Mouse (Mus musculus) liver, embryonic 14.5 days (tissue): ENCODE data around the gene Eml2. TPM values are rescaled to one million over a fixed set of nuclear protein-coding genes. Genes with fewer than 3 reads are reported as not detected.

ENCODE experiments used
- ATAC-seq: fragments of 200-750 bp; cut with Nextera tagmentation; 2 replicates; pipeline ENCODE4 v1.8.0; 2017; ENCODE audit warnings: moderate number of reproducible peaks, mild to moderate bottlenecking, moderate library complexity; ENCODE audit not compliant: insufficient read depth
- DNase-seq, 3 experiments: peaks; one replicate each; pipeline ENCODE4 v3.0.0-alpha.2; 2012 to 2013; ENCODE audit warnings: low read depth in 3 of 3, low spot score in 3 of 3
- H3K27ac ChIP-seq: fragments of 300-500 bp; sonication (generic); 2 replicates; pipeline ENCODE4 v1.5.1; 2014; ENCODE audit warnings: moderate library complexity, mild to moderate bottlenecking, control low read depth, inconsistent platforms
- H3K27me3 ChIP-seq: fragments of 300-500 bp; sonication (generic); 2 replicates; pipeline ENCODE4 v1.6.1; 2014; ENCODE audit warnings: mild to moderate bottlenecking, low read length, moderate library complexity; ENCODE audit not compliant: control insufficient read depth, insufficient read depth
- H3K36me3 ChIP-seq: fragments of 300-500 bp; sonication (generic); replicated peaks from 2 replicates; pipeline ENCODE4 v1.6.1; 2014; ENCODE audit warnings: low read depth; ENCODE audit not compliant: control insufficient read depth, insufficient read depth
- H3K4me1 ChIP-seq, 2 experiments: fragments of 200-500 bp in 1 of 2; fragments of 300-500 bp in 1 of 2; sonication (generic) in 1 of 2; replicated peaks; 2 replicates each; pipeline ENCODE4 v1.6.1; 2012 to 2014; ENCODE audit warnings: antibody characterized with exemption in 1 of 2, inconsistent platforms in 1 of 2, low read length in 1 of 2; ENCODE audit not compliant: control insufficient read depth in 2 of 2, insufficient read depth in 2 of 2
- H3K4me2 ChIP-seq: fragments of 300-500 bp; sonication (generic); 2 replicates; pipeline ENCODE4 v1.6.1; 2014; ENCODE audit warnings: low read depth, mild to moderate bottlenecking, control low read depth, moderate library complexity
- H3K4me3 ChIP-seq, 2 experiments: fragments of 200-500 bp in 1 of 2; fragments of 300-500 bp in 1 of 2; sonication (generic) in 1 of 2; 2 replicates each; pipeline ENCODE4 v1.5.1; 2012 to 2014; ENCODE audit warnings: low read depth in 2 of 2, low read length in 2 of 2, mild to moderate bottlenecking in 2 of 2, control low read depth in 1 of 2, inconsistent platforms in 1 of 2, moderate library complexity in 1 of 2; ENCODE audit not compliant: insufficient read depth in 1 of 2
- H3K9ac ChIP-seq: fragments of 300-500 bp; sonication (generic); replicated peaks from 2 replicates; pipeline ENCODE4 v1.6.1; 2014; ENCODE audit warnings: mild to moderate bottlenecking, control low read depth, moderate library complexity
- H3K9me3 ChIP-seq: fragments of 300-500 bp; sonication (generic); 2 replicates; pipeline ENCODE4 v1.6.1; 2016; ENCODE audit warnings: low read length, mixed read lengths; ENCODE audit not compliant: control insufficient read depth
- CTCF ChIP-seq: IDR thresholded peaks from 2 replicates; pipeline ENCODE4 v1.5.1; 2016; ENCODE audit warnings: antibody characterized with exemption, low read depth, control low read depth
- EP300 ChIP-seq: IDR thresholded peaks from 2 replicates; pipeline ENCODE4 v1.6.1; 2016; ENCODE audit warnings: antibody characterized with exemption, low read depth
- WGBS: fragments of 180-500 bp; shearing (Covaris S2); extraction: QIAGEN DNeasy Blood & Tissue Kit; methylation state at CpG from one replicate; pipeline ENCODE4 v1.1.7; 2014; ENCODE audit not compliant: insufficient replicate concordance; 5-methylcytosine and 5-hydroxymethylcytosine counted together
- polyA plus RNA-seq, 2 experiments: library from polyadenylated mRNA; depleted of rRNA in 1 of 2; stranded (reverse) in 1 of 2; unstranded in 1 of 2; fragments of >200 nt; fragmentation: Nextera tagmentation in 1 of 2; extraction: Ambion mirVana in 1 of 2; gene quantifications; 2 replicates each; pipeline versions ENCODE4 v1.2.1 to v1.2.3; 2012 to 2014

The Eml2 gene
- polyA plus RNA-seq, 2 experiments: 0.98 to 7.3 TPM

- peak; percentile 100 for DNase-seq
Observed at GRCm38 (mm10) chr7:19227883-19228792, 51.9 kb downstream of the Eml2 start, which contains the start of gene Opa3. Opa3 (plus strand) TSS chr7:19228334.

GRCm38 (mm10) chr7:19228793-19229148, 52.5 kb downstream of the Eml2 start:
- DNase-seq (no peak), ATAC-seq (no peak)
- Histone ChIP-seq H3K9me3 (no peaks in the 10 kb centered on the region), H3K36me3 (no peaks in the 10 kb centered on the region), H3K27ac (peak overlapping the region; percentile 95), H3K4me2 (peak overlapping the region; percentile 97), H3K4me3 (peak overlapping the region; percentile 81 to 97), H3K9ac (peak overlapping the region; percentile 97), H3K27me3 (no peaks in the 10 kb centered on the region), H3K4me1 (peaks cover 38 to 47% of the 10 kb centered on the region in 2 experiments)
- TF ChIP-seq EP300 (no peak; the same call in 1 of the 2 replicates), CTCF (no peak)
- under 1% methylated on average over 14 of the region's 14 CpGs for WGBS

More at GRCm38 (mm10) chr7:19227883-19228792, 51.9 kb downstream of the Eml2 start, which contains the start of gene Opa3:
- H3K4me1 ChIP-seq: peaks cover 41 to 52% of the 10 kb centered on the region in 2 experiments
- no peaks in the 10 kb centered on the region for H3K36me3 ChIP-seq
- H3K27me3 ChIP-seq: no peaks in the 10 kb centered on the region
- peak within 1 kb of the TSS; percentile 81 to 97 for H3K4me3 ChIP-seq
- H3K9ac ChIP-seq: peak within 1 kb of the TSS; percentile 97
- H3K9me3 ChIP-seq: no peaks in the 10 kb centered on the region
- ATAC-seq: peak; percentile 85
- H3K27ac ChIP-seq: peak within 1 kb of the TSS; percentile 98
- peak within 1 kb of the TSS; percentile 97 for H3K4me2 ChIP-seq
- peak; percentile 50 for TF ChIP-seq EP300
- peak; percentile 83 for TF ChIP-seq CTCF
- WGBS: under 1% methylated on average over 89 of the region's 91 CpGs

- ATAC-seq (no peak), DNase-seq (no peak)
- no peaks in the 10 kb centered on the region for H3K27me3 ChIP-seq
- H3K4me3 ChIP-seq: peak overlapping the region; percentile 81 to 97
- H3K36me3 ChIP-seq: no peaks in the 10 kb centered on the region
- H3K4me2 ChIP-seq: peak overlapping the region; percentile 97
- peak overlapping the region; percentile 95 for H3K27ac ChIP-seq
- H3K9me3 ChIP-seq: no peaks in the 10 kb centered on the region
- WGBS: 31% methylated on average over 5 of the region's 5 CpGs
- no peak for TF ChIP-seq CTCF
- TF ChIP-seq EP300: no peak
- peaks cover 31 to 41% of the 10 kb centered on the region in 2 experiments for H3K4me1 ChIP-seq
- peak overlapping the region; percentile 97 for H3K9ac ChIP-seq
Observed at GRCm38 (mm10) chr7:19229404-19229803, 53.2 kb downstream of the Eml2 start.

GRCm38 (mm10) chr7:19230041-19230580, 53.9 kb downstream of the Eml2 start:
- WGBS: 84% methylated on average over 2 of the region's 2 CpGs
- no peak for TF ChIP-seq EP300
- no peak for TF ChIP-seq CTCF
- no peaks in the 10 kb centered on the region for H3K9me3 ChIP-seq
- peak overlapping the region; percentile 95 for H3K27ac ChIP-seq
- ATAC-seq (no peak), DNase-seq (no peak)
- H3K4me3 ChIP-seq: peak overlapping the region in 1 of 2 experiments; percentile 81; a peak in 2 of 4 replicates
- H3K4me1 ChIP-seq: peaks cover 27 to 39% of the 10 kb centered on the region in 2 experiments
- H3K9ac ChIP-seq: peak overlapping the region; percentile 97
- H3K36me3 ChIP-seq: no peaks in the 10 kb centered on the region
- peak overlapping the region; percentile 97 for H3K4me2 ChIP-seq
- no peaks in the 10 kb centered on the region for H3K27me3 ChIP-seq

- H3K4me1 ChIP-seq: peaks cover 26 to 36% of the 10 kb centered on the region in 2 experiments
Observed at GRCm38 (mm10) chr7:19230899-19231298, 54.7 kb downstream of the Eml2 start.

More at GRCm38 (mm10) chr7:19230899-19231298, 54.7 kb downstream of the Eml2 start:
- H3K9ac ChIP-seq: no peak overlapping the region
- no peaks in the 10 kb centered on the region for H3K36me3 ChIP-seq
- ATAC-seq (no peak), DNase-seq (no peak)
- no peaks in the 10 kb centered on the region for H3K27me3 ChIP-seq
- no peak overlapping the region for H3K4me3 ChIP-seq
- 87% methylated on average over 5 of the region's 5 CpGs for WGBS
- TF ChIP-seq CTCF (no peak), EP300 (no peak)
- H3K4me2 ChIP-seq: no peak overlapping the region
- H3K9me3 ChIP-seq: no peaks in the 10 kb centered on the region
- no peak overlapping the region for H3K27ac ChIP-seq
